Mouse (Mus musculus) E14TG2a.4 (cell line): ENCODE data around the gene Klhl31.

Source experiments
- CTCF ChIP-seq: conservative IDR thresholded peaks from 2 replicates; pipeline ENCODE4 v1.5.1; 2014; ENCODE audit warnings: low read length
- POU5F1 ChIP-seq: IDR thresholded peaks from 2 replicates; pipeline ENCODE4 v1.6.1; 2014; ENCODE audit warnings: low read length, borderline replicate concordance

DNA sequence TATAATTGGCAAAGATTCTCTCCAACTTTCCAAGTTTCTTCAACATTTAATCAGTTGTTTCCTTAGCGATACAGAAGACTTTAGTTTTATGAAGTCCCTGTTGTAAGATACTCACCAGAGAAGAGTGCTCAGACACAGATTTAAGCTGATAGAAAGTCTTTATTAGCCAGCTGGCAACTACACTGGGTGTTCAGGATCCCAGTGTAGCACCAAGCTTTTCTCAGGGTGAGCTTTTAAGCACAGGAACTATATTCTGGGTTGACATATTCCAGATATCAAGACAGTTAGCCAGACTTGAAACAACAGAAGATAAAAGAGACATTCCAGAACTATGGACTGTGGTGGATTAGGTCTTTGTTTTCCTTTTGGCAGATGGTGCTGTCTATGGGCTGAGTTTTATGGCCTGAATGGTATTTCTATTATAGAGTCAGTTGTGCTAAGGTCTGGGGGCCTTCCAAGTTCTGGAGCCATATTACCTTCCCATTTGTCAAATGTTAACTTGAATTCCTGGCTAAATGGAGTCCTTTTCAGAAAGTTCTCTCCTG is 32.3 kb upstream of the Klhl31 start:
- TF ChIP-seq CTCF (no peak), POU5F1 (no peak)
